Mouse (Mus musculus): ENCODE data around the gene Lbx1. TPM values are rescaled to one million over a fixed set of nuclear protein-coding genes. Genes with fewer than 3 reads are reported as not detected.

Gene Lbx1
- polyA plus RNA-seq, 1 experiment from 2014 or later = not detected

Other genes starting within 250 kb of the Lbx1 start
- gene Sema4g, start 246.7 kb downstream of the Lbx1 start, polyA plus RNA-seq (2015; fragmentation: Nextera tagmentation; extraction: Ambion mirVana) = 0.79 and 0.94 TPM in 2 replicates
- gene Twnk, start 230.1 kb downstream of the Lbx1 start, polyA plus RNA-seq (2015; fragmentation: Nextera tagmentation; extraction: Ambion mirVana) = 23.2 and 24.5 TPM in 2 replicates
- gene Mrpl43, start 229.4 kb downstream of the Lbx1 start, polyA plus RNA-seq (2015; fragmentation: Nextera tagmentation; extraction: Ambion mirVana) = 64.4 and 68.6 TPM in 2 replicates
- 38.0 and 45.8 TPM in 2 replicates for gene Lzts2, start 221.4 kb downstream of the Lbx1 start, polyA plus RNA-seq (2015; fragmentation: Nextera tagmentation; extraction: Ambion mirVana)
- 0.14 and 0.25 TPM in 2 replicates for gene Pdzd7, start 190.1 kb downstream of the Lbx1 start, polyA plus RNA-seq (2015; fragmentation: Nextera tagmentation; extraction: Ambion mirVana)
- 16.2 and 19.0 TPM in 2 replicates for gene Sfxn3, start 188.3 kb downstream of the Lbx1 start, polyA plus RNA-seq (2015; fragmentation: Nextera tagmentation; extraction: Ambion mirVana)
- 12.9 and 13.0 TPM in 2 replicates for gene Kazald1, start 160.6 kb downstream of the Lbx1 start, polyA plus RNA-seq (2015; fragmentation: Nextera tagmentation; extraction: Ambion mirVana)
- gene Tlx1, start 85.1 kb downstream of the Lbx1 start, polyA plus RNA-seq (2015; fragmentation: Nextera tagmentation; extraction: Ambion mirVana) = 0.28 and 0.87 TPM in 2 replicates
- gene Btrc, start 127.9 kb upstream of the Lbx1 start, polyA plus RNA-seq (2015; fragmentation: Nextera tagmentation; extraction: Ambion mirVana) = 30.9 and 31.4 TPM in 2 replicates

Data from heart, embryonic 16.5 days (tissue).